Mouse (Mus musculus): ENCODE measurements at regions not wholly inside any gene's neighbourhood (a gene's known extent, or its start where the extent isn't known, plus 50 kb on each side); places are given as distances from the start of the nearest gene placed in this dataset.

DNA sequence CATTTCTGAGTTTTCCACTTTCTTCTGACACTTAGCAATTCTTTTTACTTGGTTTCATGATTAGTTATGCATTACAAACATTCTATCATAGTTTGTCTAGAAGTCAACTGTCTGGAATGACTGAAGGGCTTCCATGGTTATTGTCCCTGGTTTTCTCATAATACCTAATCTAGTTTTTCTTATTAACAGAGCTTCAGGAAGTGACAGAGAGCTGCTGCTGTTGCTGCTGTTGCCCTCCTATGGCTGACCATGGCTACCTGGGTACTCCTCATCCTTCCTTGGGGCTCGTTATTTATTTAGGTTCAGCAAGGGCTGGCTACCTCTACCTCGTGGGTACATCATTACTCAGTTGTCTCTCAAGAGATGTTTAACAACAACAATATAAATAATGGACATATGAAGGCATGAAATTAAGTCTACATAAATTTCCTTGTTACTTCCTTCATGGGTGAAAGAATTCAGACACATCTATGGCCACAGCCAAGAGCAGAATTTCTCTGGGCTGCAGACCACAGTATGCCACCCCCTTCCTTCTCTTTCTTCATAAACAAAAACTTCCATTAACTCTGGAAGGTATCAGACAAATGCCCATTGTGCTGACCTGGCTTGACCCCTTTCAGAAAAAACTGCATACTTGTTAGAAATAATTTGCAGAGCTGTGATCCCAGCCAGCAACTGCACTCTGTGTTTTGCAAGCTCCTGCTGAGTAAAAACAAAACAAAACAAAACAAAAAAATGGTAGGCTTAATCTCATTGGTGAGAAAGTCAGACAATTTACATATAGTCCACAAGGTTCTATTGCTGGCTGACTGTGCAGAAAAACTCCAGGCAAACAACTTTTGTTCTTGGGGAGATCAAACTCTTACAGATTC, 103.6 kb upstream of the Lgalsl start:
- no peaks in the 10 kb centered on the region for H3K27me3 ChIP-seq (ENCODE audit: control insufficient read depth, insufficient read depth, low read length)
- no peaks in the 10 kb centered on the region for H3K36me3 ChIP-seq (ENCODE audit: control insufficient read depth, insufficient read depth, low read length)
- no peaks in the 10 kb centered on the region for H3K9me3 ChIP-seq (replicated peaks; ENCODE audit: control insufficient read depth, low read length)
- 52% methylated on average over 2 of the region's 2 CpGs for WGBS (ENCODE audit: insufficient replicate concordance)
- H3K4me3 ChIP-seq (ENCODE audit: low read depth, low read length): no peak overlapping the region
- no peak overlapping the region for H3K27ac ChIP-seq (ENCODE audit: low read depth, low read length)
- H3K4me2 ChIP-seq: no peak overlapping the region
- no peak overlapping the region for H3K9ac ChIP-seq (ENCODE audit: low read depth, low read length)
- no peaks in the 10 kb centered on the region for H3K4me1 ChIP-seq (ENCODE audit: control insufficient read depth, insufficient read depth, low read length)
- no peak for ATAC-seq (replicated peaks; ENCODE audit: insufficient number of reproducible peaks, low FRiP score, low TSS enrichment)

DNA sequence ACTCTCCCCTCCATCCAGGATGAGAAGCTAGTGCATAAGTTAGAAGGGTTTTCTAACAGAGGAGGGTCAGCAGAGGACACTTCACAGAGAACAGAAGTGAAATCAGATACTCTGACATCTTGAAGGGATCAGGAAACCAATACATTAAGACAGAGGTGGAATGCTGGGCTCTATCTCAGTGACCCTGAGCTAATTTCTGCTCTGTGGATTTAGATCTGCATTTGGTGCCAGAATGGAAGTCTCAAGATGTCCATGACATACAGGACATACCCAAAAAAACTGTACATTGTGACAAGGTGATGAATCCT, 104.2 kb upstream of the Lgalsl start:
- Histone ChIP-seq H3K9ac (ENCODE audit: low read depth, low read length) (no peak overlapping the region), H3K9me3 (replicated peaks; ENCODE audit: control insufficient read depth, low read length) (no peaks in the 10 kb centered on the region)
- ATAC-seq (replicated peaks; ENCODE audit: insufficient number of reproducible peaks, low FRiP score, low TSS enrichment): no peak

DNA sequence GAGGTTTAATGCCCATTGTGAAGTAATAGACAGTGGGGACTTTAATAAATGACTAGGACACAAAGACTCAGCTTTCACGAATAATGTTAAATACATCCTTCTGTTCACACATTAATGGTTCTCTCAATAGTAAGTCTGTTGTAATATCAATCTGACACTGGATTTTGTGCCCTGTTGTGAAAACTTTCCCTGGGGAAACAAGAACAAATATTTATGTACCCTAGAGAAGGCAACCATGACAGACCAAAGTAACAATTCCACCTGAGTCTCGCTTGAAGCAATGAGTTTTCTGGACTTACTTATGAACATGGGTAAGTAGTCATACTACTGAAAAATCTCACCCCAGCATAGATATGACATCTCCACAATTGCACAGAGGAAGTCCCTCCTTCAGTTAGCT, 105.1 kb upstream of the Lgalsl start:
- H3K4me1 ChIP-seq (ENCODE audit: control insufficient read depth, insufficient read depth, low read length): no peaks in the 10 kb centered on the region
- H3K4me3 ChIP-seq (ENCODE audit: low read depth, low read length): no peak overlapping the region
- no peak overlapping the region for H3K27ac ChIP-seq (ENCODE audit: low read depth, low read length)
- no peak for ATAC-seq (replicated peaks; ENCODE audit: insufficient number of reproducible peaks, low FRiP score, low TSS enrichment)
- no peaks in the 10 kb centered on the region for H3K36me3 ChIP-seq (ENCODE audit: control insufficient read depth, insufficient read depth, low read length)
- no peak overlapping the region for H3K9ac ChIP-seq (ENCODE audit: low read depth, low read length)
- no peak overlapping the region for H3K4me2 ChIP-seq
- H3K27me3 ChIP-seq (ENCODE audit: control insufficient read depth, insufficient read depth, low read length): no peaks in the 10 kb centered on the region
- no peaks in the 10 kb centered on the region for H3K9me3 ChIP-seq (replicated peaks; ENCODE audit: control insufficient read depth, low read length)
- 84% methylated on average over 2 of the region's 2 CpGs for WGBS (ENCODE audit: insufficient replicate concordance)

More for the DNA sequence above, 104.2 kb upstream of the Lgalsl start:
- Histone ChIP-seq H3K36me3 (ENCODE audit: control insufficient read depth, insufficient read depth, low read length) (no peaks in the 10 kb centered on the region), H3K4me1 (ENCODE audit: control insufficient read depth, insufficient read depth, low read length) (no peaks in the 10 kb centered on the region), H3K27me3 (ENCODE audit: control insufficient read depth, insufficient read depth, low read length) (no peaks in the 10 kb centered on the region), H3K4me3 (ENCODE audit: low read depth, low read length) (no peak overlapping the region), H3K27ac (ENCODE audit: low read depth, low read length) (no peak overlapping the region), H3K4me2 (no peak overlapping the region)

DNA sequence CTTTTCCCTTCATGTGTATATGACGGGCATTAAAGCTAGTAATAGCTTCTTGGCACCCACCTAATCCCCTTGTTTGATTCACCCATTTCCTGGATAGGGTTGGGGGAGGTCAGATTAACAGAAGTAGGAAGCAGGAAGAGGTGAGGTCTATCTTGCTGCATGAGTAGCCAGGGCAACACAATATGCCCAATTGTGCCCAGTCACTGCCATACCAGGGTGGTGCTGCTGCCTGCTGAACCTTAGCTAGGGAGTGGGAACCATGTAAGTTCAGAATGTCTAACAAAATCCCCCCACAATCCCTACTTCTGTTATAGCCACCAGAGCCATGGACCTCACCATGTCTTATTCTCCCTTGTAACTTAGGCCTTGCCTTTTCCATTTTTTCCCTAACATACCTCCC, 106.1 kb upstream of the Lgalsl start:
- Histone ChIP-seq H3K4me2 (no peak overlapping the region), H3K4me1 (ENCODE audit: control insufficient read depth, insufficient read depth, low read length) (no peaks in the 10 kb centered on the region), H3K4me3 (ENCODE audit: low read depth, low read length) (no peak overlapping the region), H3K27ac (ENCODE audit: low read depth, low read length) (no peak overlapping the region), H3K9ac (ENCODE audit: low read depth, low read length) (no peak overlapping the region), H3K27me3 (ENCODE audit: control insufficient read depth, insufficient read depth, low read length) (no peaks in the 10 kb centered on the region), H3K9me3 (replicated peaks; ENCODE audit: control insufficient read depth, low read length) (no peaks in the 10 kb centered on the region), H3K36me3 (ENCODE audit: control insufficient read depth, insufficient read depth, low read length) (no peaks in the 10 kb centered on the region)
- 97% methylated on average over 1 of the region's 1 CpGs for WGBS (ENCODE audit: insufficient replicate concordance)
- ATAC-seq (replicated peaks; ENCODE audit: insufficient number of reproducible peaks, low FRiP score, low TSS enrichment): no peak

DNA sequence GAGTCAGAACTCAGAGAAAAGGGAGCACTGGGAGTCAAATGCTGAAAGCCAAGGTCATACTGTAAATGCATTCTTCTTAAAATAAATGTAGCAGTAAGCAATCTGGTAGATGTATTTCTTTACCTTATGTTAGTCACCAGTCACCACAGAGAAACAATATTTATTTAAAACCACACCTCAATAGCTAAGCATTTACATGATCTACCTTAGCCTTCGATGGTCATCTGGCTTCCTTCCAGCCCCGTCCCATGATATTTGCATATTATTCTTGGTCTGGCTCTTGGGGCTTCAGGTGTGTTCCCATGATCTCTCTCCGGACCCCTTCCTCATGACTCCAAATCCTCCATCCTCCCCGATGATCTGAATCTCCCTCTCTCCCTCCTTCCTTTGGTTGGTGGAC, 107.1 kb upstream of the Lgalsl start:
- no peak for ATAC-seq (replicated peaks; ENCODE audit: insufficient number of reproducible peaks, low FRiP score, low TSS enrichment)
- WGBS (ENCODE audit: insufficient replicate concordance): 91% methylated on average over 4 of the region's 4 CpGs
- H3K9ac ChIP-seq (ENCODE audit: low read depth, low read length): no peak overlapping the region
- H3K4me2 ChIP-seq: no peak overlapping the region
- no peaks in the 10 kb centered on the region for H3K36me3 ChIP-seq (ENCODE audit: control insufficient read depth, insufficient read depth, low read length)
- H3K9me3 ChIP-seq (replicated peaks; ENCODE audit: control insufficient read depth, low read length): no peaks in the 10 kb centered on the region
- H3K4me3 ChIP-seq (ENCODE audit: low read depth, low read length): no peak overlapping the region
- no peaks in the 10 kb centered on the region for H3K27me3 ChIP-seq (ENCODE audit: control insufficient read depth, insufficient read depth, low read length)
- no peaks in the 10 kb centered on the region for H3K4me1 ChIP-seq (ENCODE audit: control insufficient read depth, insufficient read depth, low read length)
- H3K27ac ChIP-seq (ENCODE audit: low read depth, low read length): no peak overlapping the region

DNA sequence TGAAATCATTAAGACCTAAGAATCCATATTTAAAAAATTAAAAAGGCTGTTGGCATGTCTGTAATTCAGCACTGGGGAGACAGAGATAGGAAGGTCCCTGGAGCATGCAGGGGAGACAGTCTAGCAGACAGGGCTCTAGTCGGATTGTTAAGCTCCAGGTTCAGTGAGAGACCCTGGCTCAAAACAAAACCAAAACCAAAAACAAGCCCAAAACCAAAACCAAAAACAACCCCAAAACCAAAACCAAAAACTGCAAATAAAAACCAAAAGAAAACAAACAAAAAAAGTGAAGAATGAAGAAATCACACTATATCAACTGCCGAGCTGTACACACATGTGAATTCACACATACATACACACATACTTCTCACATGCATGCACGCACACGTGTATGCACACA, 108.8 kb upstream of the Lgalsl start:
- no peak for ATAC-seq (replicated peaks; ENCODE audit: insufficient number of reproducible peaks, low FRiP score, low TSS enrichment)
- Histone ChIP-seq H3K27ac (ENCODE audit: low read depth, low read length) (no peak overlapping the region), H3K4me1 (ENCODE audit: control insufficient read depth, insufficient read depth, low read length) (no peaks in the 10 kb centered on the region), H3K9me3 (replicated peaks; ENCODE audit: control insufficient read depth, low read length) (no peaks in the 10 kb centered on the region), H3K27me3 (ENCODE audit: control insufficient read depth, insufficient read depth, low read length) (no peaks in the 10 kb centered on the region), H3K36me3 (ENCODE audit: control insufficient read depth, insufficient read depth, low read length) (no peaks in the 10 kb centered on the region), H3K4me2 (no peak overlapping the region), H3K9ac (ENCODE audit: low read depth, low read length) (no peak overlapping the region), H3K4me3 (ENCODE audit: low read depth, low read length) (no peak overlapping the region)
- 76% methylated on average over 4 of the region's 4 CpGs for whole genome bisulfite sequencing (ENCODE audit: insufficient replicate concordance)

DNA sequence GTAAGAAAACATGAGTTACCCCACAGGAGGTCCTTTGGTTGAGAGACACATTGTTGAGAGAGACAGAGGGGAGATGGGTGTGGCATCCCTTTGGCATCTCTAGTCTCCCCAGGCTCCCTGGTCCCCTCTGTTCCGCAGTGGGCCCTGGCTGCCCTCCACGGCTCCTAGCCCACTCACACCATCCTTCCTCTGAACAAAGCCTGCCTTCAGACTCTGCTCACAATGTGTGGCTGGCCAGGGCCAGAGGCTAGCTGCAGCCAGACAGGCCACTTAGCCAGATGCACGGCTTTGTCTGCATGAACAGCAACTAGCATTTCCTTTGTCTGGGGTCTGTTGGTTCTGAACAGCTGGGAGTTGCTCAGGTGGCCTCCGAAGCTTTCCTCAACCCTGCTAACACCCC, 110.7 kb upstream of the Lgalsl start:
- Histone ChIP-seq H3K9ac (ENCODE audit: low read depth, low read length) (no peak overlapping the region), H3K4me3 (ENCODE audit: low read depth, low read length) (no peak overlapping the region), H3K36me3 (ENCODE audit: control insufficient read depth, insufficient read depth, low read length) (no peaks in the 10 kb centered on the region), H3K4me1 (ENCODE audit: control insufficient read depth, insufficient read depth, low read length) (no peaks in the 10 kb centered on the region), H3K27me3 (ENCODE audit: control insufficient read depth, insufficient read depth, low read length) (no peaks in the 10 kb centered on the region), H3K4me2 (no peak overlapping the region), H3K9me3 (replicated peaks; ENCODE audit: control insufficient read depth, low read length) (no peaks in the 10 kb centered on the region), H3K27ac (ENCODE audit: low read depth, low read length) (no peak overlapping the region)
- WGBS (ENCODE audit: insufficient replicate concordance): 62% methylated on average over 4 of the region's 4 CpGs
- no peak for ATAC-seq (replicated peaks; ENCODE audit: insufficient number of reproducible peaks, low FRiP score, low TSS enrichment)

DNA sequence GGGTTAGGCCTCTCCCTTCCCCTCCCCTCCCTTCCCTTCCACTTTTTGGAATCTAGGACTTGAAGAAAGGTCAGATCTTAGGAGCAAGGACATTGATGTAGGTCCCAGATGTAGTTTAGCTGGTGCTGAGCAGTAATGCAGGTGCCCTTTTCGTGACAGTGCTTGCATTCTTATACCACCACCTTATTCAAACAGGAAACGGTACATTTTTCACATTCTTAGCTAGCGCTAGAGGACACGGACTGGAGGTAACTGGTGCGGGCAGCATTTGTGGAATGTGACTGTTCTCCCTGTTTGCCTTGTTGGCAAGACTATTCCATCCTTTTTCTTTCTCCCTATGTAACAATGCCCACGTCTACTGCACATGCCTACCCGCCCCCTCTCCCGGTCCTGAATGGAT, 124.7 kb upstream of the Lgalsl start:
- Histone ChIP-seq H3K27me3 (ENCODE audit: control insufficient read depth, insufficient read depth, low read length) (no peaks in the 10 kb centered on the region), H3K27ac (ENCODE audit: low read depth, low read length) (no peak overlapping the region), H3K36me3 (ENCODE audit: control insufficient read depth, insufficient read depth, low read length) (no peaks in the 10 kb centered on the region), H3K4me3 (ENCODE audit: low read depth, low read length) (no peak overlapping the region), H3K9me3 (replicated peaks; ENCODE audit: control insufficient read depth, low read length) (no peaks in the 10 kb centered on the region), H3K4me2 (no peak overlapping the region), H3K9ac (ENCODE audit: low read depth, low read length) (no peak overlapping the region), H3K4me1 (ENCODE audit: control insufficient read depth, insufficient read depth, low read length) (peaks cover 14% of the 10 kb centered on the region)
- 53% methylated on average over 8 of the region's 8 CpGs for WGBS (ENCODE audit: insufficient replicate concordance)
- ATAC-seq (replicated peaks; ENCODE audit: insufficient number of reproducible peaks, low FRiP score, low TSS enrichment): no peak

DNA sequence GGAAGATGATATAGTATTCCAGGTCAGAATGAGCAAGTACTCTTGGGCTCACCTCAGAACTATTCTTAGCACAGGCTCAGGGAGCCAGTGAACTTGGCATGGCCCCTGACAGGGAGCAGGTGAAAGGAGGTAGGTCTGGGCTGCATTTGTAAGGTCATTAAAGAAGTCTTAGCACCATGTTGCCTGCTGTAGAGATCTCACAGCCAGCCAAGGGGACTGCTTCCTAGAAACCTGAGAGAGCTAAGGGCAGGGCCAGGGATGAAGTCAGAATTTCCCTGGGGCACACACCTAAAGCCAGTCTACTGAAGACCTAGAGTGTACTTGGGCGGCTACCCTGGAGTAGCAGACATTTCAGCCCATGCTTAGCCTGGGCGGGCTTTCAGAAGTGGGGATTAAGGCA, 126.9 kb upstream of the Lgalsl start:
- Histone ChIP-seq H3K27me3 (ENCODE audit: control insufficient read depth, insufficient read depth, low read length) (no peaks in the 10 kb centered on the region), H3K4me3 (ENCODE audit: low read depth, low read length) (no peak overlapping the region), H3K9ac (ENCODE audit: low read depth, low read length) (peak overlapping the region; percentile 56; the same call in 1 of the 2 replicates), H3K4me1 (ENCODE audit: control insufficient read depth, insufficient read depth, low read length) (peaks cover 14% of the 10 kb centered on the region), H3K9me3 (replicated peaks; ENCODE audit: control insufficient read depth, low read length) (no peaks in the 10 kb centered on the region), H3K27ac (ENCODE audit: low read depth, low read length) (peak overlapping the region; percentile 70), H3K4me2 (no peak overlapping the region), H3K36me3 (ENCODE audit: control insufficient read depth, insufficient read depth, low read length) (no peaks in the 10 kb centered on the region)
- 24% methylated on average over 2 of the region's 2 CpGs for WGBS (ENCODE audit: insufficient replicate concordance)
- 0 out of 2 replicates have a peak, but pooled peaks have one; percentile 16 for ATAC-seq (replicated peaks; ENCODE audit: insufficient number of reproducible peaks, low FRiP score, low TSS enrichment)

Data from heart, embryonic 11.5 days (tissue).